Comparison of ENCODE assay signal across 28 mouse cellular contexts in genomic region chr3:68325575-68325974, GRCm38 (mm10).
DNase-seq lines count a peak whose midpoint lies in the region; ATAC-seq and TF ChIP-seq lines count a peak whose summit lies in the region.
"Had no signal": no experiment of that assay in that cellular context is flagged by ENCODE, and none has a peak within 500 bp of the region (broad histone marks: within the 10 kb centered on the region; RNA-seq: fewer than 3 reads in every experiment).

No protein-coding gene starts in this region.

- WGBS in hindbrain, embryonic 12.5 days, result 76% methylated on average over 6 of the region's 6 CpGs
- 71% methylated on average over 6 of the region's 6 CpGs for WGBS in hindbrain, embryonic 16.5 days
- WGBS in lung, postnatal 0 days, result 51% methylated on average over 6 of the region's 6 CpGs
- 79% methylated on average over 6 of the region's 6 CpGs for WGBS in kidney, adult 2 months

- no peak overlapping the region for H3K4me2 ChIP-seq in hindbrain, embryonic 12.5 days (replicated peaks)
- H3K4me2 ChIP-seq in hindbrain, embryonic 16.5 days (ENCODE audit: low read length), result no peak overlapping the region
- H3K4me2 ChIP-seq in lung, postnatal 0 days (replicated peaks; ENCODE audit: low read depth, low read length), result no peak overlapping the region
- H3K4me2 ChIP-seq: embryonic facial prominence, embryonic 13.5 days; forebrain, embryonic 12.5 days; forebrain, embryonic 15.5 days; heart, embryonic 13.5 days had no signal

- peak; percentile 78 for TF ChIP-seq EP300 in lung, postnatal 0 days (IDR thresholded peaks at IDR 0.05)

- no peak overlapping the region for H3K9ac ChIP-seq in hindbrain, embryonic 12.5 days
- H3K9ac ChIP-seq in hindbrain, embryonic 16.5 days (ENCODE audit: low read depth, low read length), result no peak overlapping the region
- no peak overlapping the region for H3K9ac ChIP-seq in lung, postnatal 0 days (replicated peaks; ENCODE audit: low read depth)
- H3K9ac ChIP-seq: embryonic facial prominence, embryonic 13.5 days; forebrain, embryonic 12.5 days; forebrain, embryonic 15.5 days; heart, embryonic 13.5 days had no signal

- ATAC-seq in hindbrain, embryonic 12.5 days (ENCODE audit: low FRiP score), result no peak
- no peak for ATAC-seq in hindbrain, embryonic 16.5 days
- peak; percentile 79; the same call in 1 of the 2 replicates for ATAC-seq in lung, postnatal 0 days
- ATAC-seq: forebrain, embryonic 15.5 days; Patski had no signal

- no peak for TF ChIP-seq POLR2A in brain, embryonic 14.5 days (IDR thresholded peaks at IDR 0.05; ENCODE audit: borderline replicate concordance, extremely low read depth, insufficient read depth, insufficient read length, poor library complexity, severe bottlenecking)
- TF ChIP-seq POLR2A in kidney, adult 2 months (IDR thresholded peaks at IDR 0.05; ENCODE audit: low read depth, low read length), result no peak

- no peaks in the 10 kb centered on the region for H3K9me3 ChIP-seq in hindbrain, embryonic 12.5 days (replicated peaks)
- no peaks in the 10 kb centered on the region for H3K9me3 ChIP-seq in hindbrain, embryonic 16.5 days (ENCODE audit: control insufficient read depth, low read length)
- H3K9me3 ChIP-seq in lung, postnatal 0 days (ENCODE audit: low read length), result no peaks in the 10 kb centered on the region
- H3K9me3 ChIP-seq: embryonic facial prominence, embryonic 10.5 days; embryonic facial prominence, embryonic 13.5 days; forebrain, embryonic 12.5 days; forebrain, embryonic 15.5 days; heart, embryonic 10.5 days; heart, embryonic 13.5 days had no signal

- H3K4me1 ChIP-seq in hindbrain, embryonic 12.5 days, result no peaks in the 10 kb centered on the region
- no peaks in the 10 kb centered on the region for H3K4me1 ChIP-seq in hindbrain, embryonic 16.5 days (ENCODE audit: control insufficient read depth, insufficient read depth, low read depth, low read length)
- H3K4me1 ChIP-seq in lung, postnatal 0 days (ENCODE audit: insufficient read depth, low read depth, low read length), result no peaks in the 10 kb centered on the region
- H3K4me1 ChIP-seq in kidney, adult 2 months (ENCODE audit: control insufficient read depth, insufficient read depth, low read length), result no peaks in the 10 kb centered on the region
- H3K4me1 ChIP-seq: embryonic facial prominence, embryonic 10.5 days; embryonic facial prominence, embryonic 13.5 days; forebrain, embryonic 12.5 days; forebrain, embryonic 15.5 days; heart, embryonic 13.5 days had no signal

- TF ChIP-seq CTCF in brain, embryonic 14.5 days (IDR thresholded peaks at IDR 0.05; ENCODE audit: borderline replicate concordance, extremely low read depth, insufficient read depth, insufficient read length), result no peak
- TF ChIP-seq CTCF in lung, postnatal 0 days (IDR thresholded peaks at IDR 0.05), result no peak
- TF ChIP-seq CTCF in kidney, adult 2 months (conservative IDR thresholded peaks at IDR 0.05; ENCODE audit: insufficient read depth, insufficient read length, low read depth, low read length), result no peak

- no peaks in the 10 kb centered on the region for H3K36me3 ChIP-seq in hindbrain, embryonic 12.5 days
- no peaks in the 10 kb centered on the region for H3K36me3 ChIP-seq in hindbrain, embryonic 16.5 days (ENCODE audit: control insufficient read depth, insufficient read depth, low read length)
- no peaks in the 10 kb centered on the region for H3K36me3 ChIP-seq in lung, postnatal 0 days (ENCODE audit: insufficient read depth, low read length)
- H3K36me3 ChIP-seq in kidney, adult 2 months (ENCODE audit: control insufficient read depth, insufficient read depth, low read length), result no peaks in the 10 kb centered on the region
- H3K36me3 ChIP-seq: embryonic facial prominence, embryonic 10.5 days; embryonic facial prominence, embryonic 13.5 days; forebrain, embryonic 12.5 days; forebrain, embryonic 15.5 days; G1E; heart, embryonic 10.5 days; heart, embryonic 13.5 days had no signal

- no peaks in the 10 kb centered on the region for H3K27me3 ChIP-seq in hindbrain, embryonic 12.5 days
- H3K27me3 ChIP-seq in hindbrain, embryonic 16.5 days (replicated peaks; ENCODE audit: control insufficient read depth, insufficient read depth, low read length), result no peaks in the 10 kb centered on the region
- no peaks in the 10 kb centered on the region for H3K27me3 ChIP-seq in lung, postnatal 0 days (replicated peaks; ENCODE audit: insufficient read depth, low read length)
- no peaks in the 10 kb centered on the region for H3K27me3 ChIP-seq in kidney, adult 2 months (replicated peaks; ENCODE audit: control insufficient read depth, insufficient read depth, low read length)
- H3K27me3 ChIP-seq: CH12.LX; embryonic facial prominence, embryonic 13.5 days; forebrain, embryonic 12.5 days; forebrain, embryonic 15.5 days; heart, embryonic 13.5 days had no signal

- DNase-seq in brain, embryonic 14.5 days (ENCODE audit: low read depth), result peak; percentile 9
- peak; percentile 51 for DNase-seq in lung, postnatal 0 days (ENCODE audit: low spot score)
- peak; percentile 28 for DNase-seq in lung, postnatal 36 days
- DNase-seq in adrenal gland, postnatal 36 days, result no peak
- no peak for DNase-seq in kidney, adult 2 months
- DNase-seq in layer of hippocampus, adult 9-10 months (ENCODE audit: low spot score), result no peak
- DNase-seq: adrenal gland, postnatal 10 days; cerebellum, adult 11-12 months; cerebellum, adult 8-10 months; cerebellum, postnatal 10 days; cerebellum, postnatal 36 days; embryo, embryonic 11 days; gastrocnemius, postnatal 36 days; heart, adult 2 months; heart, postnatal 14 days; heart, postnatal 4 days had no signal

- 0 out of 2 replicates have a peak overlapping the region, but pooled peaks have one; percentile 23 for H3K27ac ChIP-seq in hindbrain, embryonic 12.5 days
- no peak overlapping the region for H3K27ac ChIP-seq in hindbrain, embryonic 16.5 days (ENCODE audit: low read depth, low read length)
- H3K27ac ChIP-seq in lung, postnatal 0 days (ENCODE audit: low read length), result no peak overlapping the region
- H3K27ac ChIP-seq in kidney, adult 2 months (ENCODE audit: insufficient read depth, low read depth, low read length), result no peak overlapping the region
- H3K27ac ChIP-seq: embryonic facial prominence, embryonic 10.5 days; embryonic facial prominence, embryonic 13.5 days; forebrain, embryonic 12.5 days; forebrain, embryonic 15.5 days; heart, adult 2 months; heart, embryonic 10.5 days; heart, embryonic 13.5 days had no signal

- no peak overlapping the region for H3K4me3 ChIP-seq in hindbrain, embryonic 12.5 days
- no peak overlapping the region for H3K4me3 ChIP-seq in hindbrain, embryonic 16.5 days (ENCODE audit: low read length)
- no peak overlapping the region for H3K4me3 ChIP-seq in lung, postnatal 0 days (ENCODE audit: low read depth, low read length)
- no peak overlapping the region for H3K4me3 ChIP-seq in kidney, adult 2 months (ENCODE audit: insufficient read depth, low read depth, low read length)
- H3K4me3 ChIP-seq: embryonic facial prominence, embryonic 10.5 days; embryonic facial prominence, embryonic 13.5 days; erythroblast, embryonic 14.5 days; forebrain, embryonic 12.5 days; forebrain, embryonic 15.5 days; heart, adult 2 months; heart, embryonic 10.5 days; heart, embryonic 13.5 days had no signal

Comparison
In these comparisons a context has a peak if more than half of its experiments do, and no peak if none do; other contexts are left out.
1. DNase-seq: peak in brain, embryonic 14.5 days (single experiment), lung, postnatal 0 days (single experiment) and lung, postnatal 36 days (single experiment); none in adrenal gland, postnatal 36 days (0 of 2), kidney, adult 2 months (single experiment) and layer of hippocampus, adult 9-10 months (single experiment).